Mouse (Mus musculus) liver, embryonic 14.5 days (tissue): ENCODE measurements at regions not wholly inside any gene's neighbourhood (a gene's known extent, or its start where the extent isn't known, plus 50 kb on each side); places are given as distances from the start of the nearest gene placed in this dataset.

Experiments
- CTCF ChIP-seq: IDR thresholded peaks from 2 replicates; pipeline ENCODE4 v1.5.1; 2016; ENCODE audit warnings: antibody characterized with exemption, low read depth, control low read depth
- EP300 ChIP-seq: IDR thresholded peaks from 2 replicates; pipeline ENCODE4 v1.6.1; 2016; ENCODE audit warnings: antibody characterized with exemption, low read depth

- TF ChIP-seq CTCF: no peak
- no peak for TF ChIP-seq EP300
Measured at GRCm38 (mm10) chr1:36017656-36018055, 50.5 kb upstream of the Hs6st1 start.
